Mouse (Mus musculus) embryonic fibroblast, embryonic 13.5 days (primary cell): ENCODE measurements at regions not wholly inside any gene's neighbourhood (a gene's known extent, or its start where the extent isn't known, plus 50 kb on each side); places are given as distances from the start of the nearest gene placed in this dataset.

Experiments
- CTCF ChIP-seq: IDR thresholded peaks from 2 replicates; pipeline ENCODE4 v1.5.1; 2011; ENCODE audit warnings: mild to moderate bottlenecking, control low read depth, low read length, moderate library complexity, borderline replicate concordance; ENCODE audit not compliant: insufficient read depth
- POLR2A ChIP-seq: IDR thresholded peaks from 2 replicates; pipeline ENCODE4 v1.6.1; 2011; ENCODE audit warnings: low read depth, mild to moderate bottlenecking, control low read depth, low read length, moderate library complexity

DNA sequence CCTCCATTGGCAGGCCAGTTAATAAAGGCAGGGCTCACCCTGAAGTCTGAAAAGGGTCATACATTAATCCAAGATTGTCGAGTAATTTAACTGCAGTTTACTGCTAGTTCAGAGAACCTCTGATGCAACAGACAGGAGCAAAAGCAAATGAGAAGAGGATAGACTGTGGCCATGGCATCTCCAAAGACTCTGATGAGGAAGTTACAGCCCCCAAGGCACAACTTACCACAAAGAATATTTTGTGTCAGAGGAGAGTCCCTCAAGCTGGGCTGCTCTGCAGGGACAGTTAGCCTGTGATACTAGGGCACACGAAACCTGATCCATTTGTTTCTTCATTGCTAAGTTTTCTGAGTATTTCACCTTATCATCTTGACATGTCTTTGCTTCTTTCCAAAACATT lies 130.9 kb upstream of the Sesn3 start:
- TF ChIP-seq CTCF = no peak
- no peak for TF ChIP-seq POLR2A
